Mouse (Mus musculus) erythroblast, embryonic 14.5 days (primary cell): ENCODE measurements around the gene Accsl.

ENCODE experiments used
- GATA1 ChIP-seq: IDR thresholded peaks from 2 replicates; pipeline ENCODE4 v1.6.1; 2012; ENCODE audit warnings: low read length, inconsistent platforms, mixed read lengths
- TAL1 ChIP-seq: IDR thresholded peaks from 3 replicates; pipeline ENCODE4 v1.6.1; 2012; ENCODE audit warnings: low read length, inconsistent platforms, mixed read lengths

DNA sequence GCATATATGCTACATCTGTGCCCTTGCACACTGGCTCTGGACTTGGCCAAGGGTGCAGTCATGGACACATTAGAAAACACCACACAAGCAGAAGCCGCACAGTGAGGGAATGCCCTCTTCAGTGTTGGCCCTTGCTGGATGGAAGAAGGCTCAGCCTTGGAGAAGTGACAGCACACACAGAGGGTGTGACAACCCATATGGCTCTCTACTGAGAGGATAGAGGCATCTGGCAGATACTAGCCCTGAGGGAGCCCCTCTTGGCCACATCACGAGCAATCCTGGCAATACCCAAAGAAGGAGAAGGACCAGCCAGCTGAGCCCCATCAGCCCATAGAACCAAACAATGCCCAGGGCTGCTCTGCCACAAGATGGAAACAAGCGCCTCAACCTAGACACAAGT, 5.6 kb upstream of the Accsl start:
- TF ChIP-seq GATA1 (no peak), TAL1 (no peak)
